Mouse (Mus musculus) liver, embryonic 14.5 days (tissue): Measurements from ENCODE around the gene Pdzd9. TPM values are rescaled to one million over a fixed set of nuclear protein-coding genes. Genes with fewer than 3 reads are reported as not detected.

Experiments
- ATAC-seq: fragments of 200-750 bp; cut with Nextera tagmentation; 2 replicates; pipeline ENCODE4 v1.8.0; 2017; ENCODE audit warnings: moderate number of reproducible peaks, mild to moderate bottlenecking, moderate library complexity; ENCODE audit not compliant: insufficient read depth
- DNase-seq, 3 experiments: peaks; one replicate each; pipeline ENCODE4 v3.0.0-alpha.2; 2012 to 2013; ENCODE audit warnings: low read depth in 3 of 3, low spot score in 3 of 3
- H3K27ac ChIP-seq: fragments of 300-500 bp; sonication (generic); 2 replicates; pipeline ENCODE4 v1.5.1; 2014; ENCODE audit warnings: moderate library complexity, mild to moderate bottlenecking, control low read depth, inconsistent platforms
- H3K27me3 ChIP-seq: fragments of 300-500 bp; sonication (generic); 2 replicates; pipeline ENCODE4 v1.6.1; 2014; ENCODE audit warnings: mild to moderate bottlenecking, low read length, moderate library complexity; ENCODE audit not compliant: control insufficient read depth, insufficient read depth
- H3K36me3 ChIP-seq: fragments of 300-500 bp; sonication (generic); replicated peaks from 2 replicates; pipeline ENCODE4 v1.6.1; 2014; ENCODE audit warnings: low read depth; ENCODE audit not compliant: control insufficient read depth, insufficient read depth
- H3K4me1 ChIP-seq, 2 experiments: fragments of 200-500 bp in 1 of 2; fragments of 300-500 bp in 1 of 2; sonication (generic) in 1 of 2; replicated peaks; 2 replicates each; pipeline ENCODE4 v1.6.1; 2012 to 2014; ENCODE audit warnings: antibody characterized with exemption in 1 of 2, inconsistent platforms in 1 of 2, low read length in 1 of 2; ENCODE audit not compliant: control insufficient read depth in 2 of 2, insufficient read depth in 2 of 2
- H3K4me2 ChIP-seq: fragments of 300-500 bp; sonication (generic); 2 replicates; pipeline ENCODE4 v1.6.1; 2014; ENCODE audit warnings: low read depth, mild to moderate bottlenecking, control low read depth, moderate library complexity
- H3K4me3 ChIP-seq, 2 experiments: fragments of 200-500 bp in 1 of 2; fragments of 300-500 bp in 1 of 2; sonication (generic) in 1 of 2; 2 replicates each; pipeline ENCODE4 v1.5.1; 2012 to 2014; ENCODE audit warnings: low read depth in 2 of 2, low read length in 2 of 2, mild to moderate bottlenecking in 2 of 2, control low read depth in 1 of 2, inconsistent platforms in 1 of 2, moderate library complexity in 1 of 2; ENCODE audit not compliant: insufficient read depth in 1 of 2
- H3K9ac ChIP-seq: fragments of 300-500 bp; sonication (generic); replicated peaks from 2 replicates; pipeline ENCODE4 v1.6.1; 2014; ENCODE audit warnings: mild to moderate bottlenecking, control low read depth, moderate library complexity
- H3K9me3 ChIP-seq: fragments of 300-500 bp; sonication (generic); 2 replicates; pipeline ENCODE4 v1.6.1; 2016; ENCODE audit warnings: low read length, mixed read lengths; ENCODE audit not compliant: control insufficient read depth
- CTCF ChIP-seq: IDR thresholded peaks from 2 replicates; pipeline ENCODE4 v1.5.1; 2016; ENCODE audit warnings: antibody characterized with exemption, low read depth, control low read depth
- EP300 ChIP-seq: IDR thresholded peaks from 2 replicates; pipeline ENCODE4 v1.6.1; 2016; ENCODE audit warnings: antibody characterized with exemption, low read depth
- WGBS: fragments of 180-500 bp; shearing (Covaris S2); extraction: QIAGEN DNeasy Blood & Tissue Kit; methylation state at CpG from one replicate; pipeline ENCODE4 v1.1.7; 2014; ENCODE audit not compliant: insufficient replicate concordance; 5-methylcytosine and 5-hydroxymethylcytosine counted together
- polyA plus RNA-seq, 2 experiments: library from polyadenylated mRNA; depleted of rRNA in 1 of 2; stranded (reverse) in 1 of 2; unstranded in 1 of 2; fragments of >200 nt; fragmentation: Nextera tagmentation in 1 of 2; extraction: Ambion mirVana in 1 of 2; gene quantifications; 2 replicates each; pipeline versions ENCODE4 v1.2.1 to v1.2.3; 2012 to 2014

Pdzd9 gene
- polyA plus RNA-seq, 2 experiments: 0.02 to 0.06 TPM

DNA sequence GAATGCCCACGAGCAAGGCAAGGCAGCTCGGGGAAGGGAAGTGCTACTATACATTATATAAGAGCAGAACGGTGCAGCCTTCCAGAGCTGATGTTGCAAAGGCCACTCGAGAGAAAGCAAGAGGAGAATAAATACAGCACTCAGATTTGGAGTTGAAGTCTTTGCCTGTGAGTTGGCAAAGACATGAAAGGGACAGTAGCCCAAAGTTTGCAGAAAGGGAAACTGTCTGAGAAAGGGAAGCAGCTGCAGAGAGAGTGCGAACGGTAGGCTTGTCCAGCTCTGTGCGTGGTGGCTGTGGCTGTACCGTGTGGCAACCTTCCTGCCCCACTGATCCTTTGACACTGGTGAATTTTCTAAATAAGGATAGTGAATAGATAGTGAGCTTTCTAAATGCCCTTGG, 8.9 kb upstream of the Pdzd9 start:
- DNase-seq (no peak), ATAC-seq (no peak)
- Histone ChIP-seq H3K27me3 (no peaks in the 10 kb centered on the region), H3K4me2 (peak overlapping the region; percentile 89), H3K27ac (no peak overlapping the region), H3K4me3 (peak overlapping the region; percentile 97 to 99; a peak in 3 of 4 replicates), H3K9ac (peak overlapping the region; percentile 89), H3K36me3 (no peaks in the 10 kb centered on the region), H3K4me1 (peaks cover 44% of the 10 kb centered on the region in 2 experiments), H3K9me3 (no peaks in the 10 kb centered on the region)
- TF ChIP-seq CTCF: no peak
- TF ChIP-seq EP300: no peak
- WGBS: 19% methylated on average over 8 of the region's 8 CpGs

DNA sequence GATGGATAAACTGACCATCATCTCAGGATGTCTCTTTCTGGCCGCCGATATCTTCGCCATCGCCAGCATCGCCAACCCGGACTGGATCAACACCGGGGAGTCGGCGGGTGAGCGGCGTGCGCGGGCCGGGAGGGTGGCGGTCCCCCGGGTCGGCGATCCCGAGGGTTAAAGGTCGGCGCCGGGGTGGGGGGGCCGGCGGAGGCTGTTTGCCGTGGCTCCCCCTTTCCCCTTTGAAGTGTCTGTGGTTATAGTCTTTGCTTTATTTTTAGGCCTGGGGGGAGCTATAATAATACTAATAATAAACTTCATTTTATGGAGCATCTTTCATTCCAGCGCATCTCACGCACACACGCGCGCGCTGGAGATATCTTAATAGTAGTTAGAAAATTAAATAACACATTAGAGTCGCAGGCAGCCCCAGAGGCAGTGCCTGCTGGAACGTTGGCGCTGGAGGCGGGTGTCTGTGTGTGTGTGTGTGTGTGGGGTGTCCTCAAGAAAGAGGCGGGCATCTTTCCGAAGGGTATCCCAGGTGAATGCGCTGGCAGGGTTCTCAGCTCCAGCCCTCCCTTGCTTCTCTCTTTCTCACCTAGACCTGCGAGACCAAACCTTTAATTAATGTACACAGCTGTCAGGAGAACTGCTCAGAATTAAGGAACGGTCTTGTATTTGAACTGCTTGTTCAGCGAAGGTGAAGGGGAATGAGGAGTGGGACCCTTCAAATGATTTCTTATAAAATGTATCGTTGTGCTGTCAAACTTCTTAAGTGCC, 7.8 kb upstream of the Pdzd9 start:
- 2% methylated on average over 42 of the region's 42 CpGs for WGBS
- DNase-seq (no peak), ATAC-seq (peak; percentile 74)
- peak overlapping the region; percentile 89 for H3K4me2 ChIP-seq
- H3K4me3 ChIP-seq: peak overlapping the region; percentile 97 to 99
- peak overlapping the region; percentile 89 for H3K9ac ChIP-seq
- no peaks in the 10 kb centered on the region for H3K36me3 ChIP-seq
- no peak overlapping the region; the same call in 1 of the 2 replicates for H3K27ac ChIP-seq
- H3K4me1 ChIP-seq: peaks cover 44% of the 10 kb centered on the region in 2 experiments
- H3K9me3 ChIP-seq: no peaks in the 10 kb centered on the region
- H3K27me3 ChIP-seq: no peaks in the 10 kb centered on the region
- no peak for TF ChIP-seq CTCF
- no peak for TF ChIP-seq EP300

DNA sequence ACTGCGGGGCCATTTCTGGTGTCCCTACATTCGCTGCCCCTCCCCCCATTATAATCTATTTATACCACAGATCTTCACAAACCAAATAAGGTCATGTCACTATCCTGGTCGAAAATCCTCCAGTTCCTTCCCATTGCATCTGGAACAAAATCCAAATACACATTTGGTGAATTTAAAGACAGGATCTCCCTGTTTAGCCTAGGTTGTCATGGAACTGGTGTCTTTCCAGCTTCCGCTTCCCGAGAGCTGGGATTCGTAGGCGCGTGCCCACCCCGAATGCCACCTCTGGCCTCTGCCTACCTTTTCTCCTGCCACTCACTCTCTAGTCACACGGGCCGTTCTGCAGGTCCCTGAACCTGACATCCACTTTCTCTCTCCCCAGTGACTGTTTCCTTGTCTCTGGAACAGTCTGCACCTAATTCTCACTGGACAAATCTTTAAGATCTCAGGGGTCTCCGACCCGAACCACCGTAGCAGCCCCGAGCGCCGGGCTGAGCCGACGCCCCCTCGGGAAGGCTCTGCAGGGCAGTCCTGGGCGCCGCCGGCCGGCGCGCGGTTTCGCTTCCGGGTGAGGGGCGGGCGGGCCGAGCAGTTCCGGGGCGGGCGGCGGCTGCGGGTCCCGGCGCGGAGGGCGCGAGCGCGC, 7.0 kb upstream of the Pdzd9 start, which contains the start of gene Mosmo:
TSS of gene Mosmo (plus strand) at position 618 of the 643 bp plus-strand sequence.
- Histone ChIP-seq H3K27ac (peak within 1 kb of the TSS; percentile 41), H3K9me3 (no peaks in the 10 kb centered on the region), H3K36me3 (no peaks in the 10 kb centered on the region), H3K4me3 (peak within 1 kb of the TSS; percentile 97 to 99), H3K27me3 (no peaks in the 10 kb centered on the region), H3K9ac (peak within 1 kb of the TSS; percentile 89), H3K4me1 (peaks cover 39% of the 10 kb centered on the region in 2 experiments), H3K4me2 (peak within 1 kb of the TSS; percentile 89)
- DNase-seq (peak in 2 of 3 experiments; percentile 40 to 52), ATAC-seq (peak; percentile 92)
- TF ChIP-seq CTCF: no peak
- TF ChIP-seq EP300: no peak
- WGBS: under 1% methylated on average over 44 of the region's 44 CpGs

DNA sequence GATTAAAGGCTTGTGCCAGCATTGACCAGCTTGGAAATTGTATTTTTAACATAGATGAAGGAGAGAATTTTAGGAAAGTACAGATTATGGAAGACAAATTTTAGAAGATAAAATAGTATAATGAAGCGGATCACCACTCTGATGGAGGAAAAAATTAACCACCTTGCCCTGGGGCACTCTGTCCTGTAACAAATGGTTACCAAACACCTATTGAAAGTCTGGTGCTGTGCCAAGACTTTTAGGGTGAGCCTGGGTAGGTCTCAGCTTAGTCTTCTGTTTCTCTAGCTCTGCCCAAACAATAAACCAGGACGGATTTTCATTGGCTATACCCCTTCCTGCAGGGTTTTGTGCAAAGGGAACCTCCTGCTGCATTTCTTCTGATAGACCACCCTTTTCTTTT, 1.1 kb upstream of the Pdzd9 start:
- DNase-seq (no peak), ATAC-seq (no peak)
- 45% methylated on average over 2 of the region's 2 CpGs for WGBS
- no peak overlapping the region for H3K27ac ChIP-seq
- peaks cover 0 to under 1% of the 10 kb centered on the region in 2 experiments; a peak in 2 of 4 replicates for H3K4me1 ChIP-seq
- H3K9ac ChIP-seq: no peak overlapping the region
- no peak for TF ChIP-seq CTCF
- no peak for TF ChIP-seq EP300
- H3K9me3 ChIP-seq: no peaks in the 10 kb centered on the region
- H3K4me2 ChIP-seq: no peak overlapping the region
- H3K36me3 ChIP-seq: no peaks in the 10 kb centered on the region
- H3K4me3 ChIP-seq: no peak overlapping the region
- no peaks in the 10 kb centered on the region for H3K27me3 ChIP-seq

DNA sequence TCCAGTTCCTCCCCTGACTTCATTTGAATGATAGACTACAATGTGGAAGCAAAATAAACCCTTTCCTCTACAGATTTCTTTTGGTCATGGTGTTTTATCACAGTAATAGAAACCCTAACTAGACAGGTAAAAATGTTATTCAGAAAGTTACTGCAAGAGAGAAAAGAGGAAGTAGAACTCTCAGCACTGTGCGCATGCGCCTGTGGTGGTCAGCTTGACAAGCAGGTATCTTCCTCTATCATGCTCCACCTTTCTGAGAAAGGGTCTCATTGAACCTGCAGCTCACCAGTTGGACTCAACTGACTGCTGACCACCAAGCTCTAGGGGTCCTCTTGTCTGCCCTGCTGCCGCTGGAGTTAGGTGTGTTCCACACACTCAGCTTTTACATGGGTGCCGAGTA, 8.1 kb downstream of the Pdzd9 start:
- peaks cover 24% of the 10 kb centered on the region for H3K36me3 ChIP-seq
- no peaks in the 10 kb centered on the region for H3K27me3 ChIP-seq
- no peak overlapping the region for H3K4me2 ChIP-seq
- no peak overlapping the region for H3K4me3 ChIP-seq
- no peaks in the 10 kb centered on the region for H3K4me1 ChIP-seq
- H3K27ac ChIP-seq: no peak overlapping the region
- no peak for TF ChIP-seq EP300
- no peak for TF ChIP-seq CTCF
- DNase-seq: no peak
- no peak overlapping the region for H3K9ac ChIP-seq
- no peaks in the 10 kb centered on the region for H3K9me3 ChIP-seq
- ATAC-seq: no peak
- 62% methylated on average over 4 of the region's 4 CpGs for WGBS
